Mouse (Mus musculus) lung, postnatal 0 days (tissue): Measurements from ENCODE around the gene Gm37240.

Source experiments
- CTCF ChIP-seq: IDR thresholded peaks from 2 replicates; pipeline ENCODE4 v1.5.1; 2016; ENCODE audit warnings: antibody characterized with exemption, mild to moderate bottlenecking
- EP300 ChIP-seq: IDR thresholded peaks from 2 replicates; pipeline ENCODE4 v1.6.1; 2016; ENCODE audit warnings: antibody characterized with exemption, mild to moderate bottlenecking, control low read depth

DNA sequence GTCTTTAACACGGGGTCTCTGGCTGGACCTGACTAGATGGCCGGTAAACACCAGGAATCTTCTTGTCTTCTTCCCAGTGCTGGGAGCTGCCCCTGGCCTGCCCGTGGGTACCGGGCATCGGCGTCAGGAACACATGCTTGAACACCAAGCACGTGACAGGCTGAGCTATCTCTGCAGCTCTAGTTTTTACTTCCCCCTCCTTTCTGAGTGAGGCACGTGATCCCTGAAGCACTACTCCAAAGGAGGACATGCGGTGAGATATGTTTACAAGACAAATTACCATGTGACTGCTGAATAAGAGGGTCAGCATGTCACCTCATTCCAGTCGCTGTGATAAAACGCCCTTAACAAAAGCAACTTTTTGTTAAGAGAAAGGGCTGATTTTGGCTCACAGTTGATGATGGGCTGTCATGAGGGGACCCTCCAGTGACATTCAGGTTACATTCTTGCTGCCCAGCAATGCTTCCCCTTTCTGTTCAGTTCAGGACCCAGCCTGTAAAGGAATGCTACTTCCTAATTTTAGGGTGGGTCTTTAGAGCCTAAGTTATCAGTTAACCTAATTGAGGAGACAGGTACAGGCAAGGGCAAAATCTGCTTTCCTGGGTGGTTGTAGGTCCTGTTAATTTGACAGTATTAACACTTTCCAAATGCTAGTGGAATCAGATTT is 1003.4 kb downstream of the Gm37240 start:
- TF ChIP-seq CTCF, result no peak
- TF ChIP-seq EP300, result no peak
